Mouse (Mus musculus) forebrain, postnatal 0 days (tissue): Measurements from ENCODE around the gene Galnt5. TPM values are rescaled to one million over a fixed set of nuclear protein-coding genes. Genes with fewer than 3 reads are reported as not detected.

Experiments
- ATAC-seq: fragments of 200-750 bp; cut with Nextera tagmentation; 2 replicates; pipeline ENCODE4 v1.8.0; 2017; ENCODE audit warnings: mild to moderate bottlenecking, moderate library complexity
- DNase-seq: peaks from one replicate; pipeline ENCODE4 v3.0.0-alpha.2; 2015
- H3K27ac ChIP-seq: fragments of 300-500 bp; sonication (generic); 2 replicates; pipeline ENCODE4 v1.5.1; 2014; ENCODE audit warnings: low read depth, mild to moderate bottlenecking, antibody characterized with exemption, low read length, moderate library complexity, mixed read lengths
- H3K27me3 ChIP-seq: fragments of 300-500 bp; sonication (generic); 2 replicates; pipeline ENCODE4 v1.6.1; 2014; ENCODE audit warnings: mild to moderate bottlenecking, low read length, mixed read lengths; ENCODE audit not compliant: insufficient read depth
- H3K36me3 ChIP-seq: fragments of 300-500 bp; sonication (generic); 2 replicates; pipeline ENCODE4 v1.6.1; 2014; ENCODE audit warnings: mild to moderate bottlenecking, moderate library complexity; ENCODE audit not compliant: insufficient read depth
- H3K4me1 ChIP-seq: fragments of 300-500 bp; sonication (generic); 2 replicates; pipeline ENCODE4 v1.6.1; 2014; ENCODE audit warnings: antibody characterized with exemption; ENCODE audit not compliant: insufficient read depth
- H3K4me2 ChIP-seq: fragments of 300-500 bp; sonication (generic); 2 replicates; pipeline ENCODE4 v1.6.1; 2014; ENCODE audit warnings: low read depth, mild to moderate bottlenecking, moderate library complexity
- H3K4me3 ChIP-seq: fragments of 300-500 bp; sonication (generic); 2 replicates; pipeline ENCODE4 v1.5.1; 2014; ENCODE audit warnings: low read depth, low read length, mixed read lengths
- H3K9ac ChIP-seq: fragments of 300-500 bp; sonication (generic); 2 replicates; pipeline ENCODE4 v1.6.1; 2014; ENCODE audit warnings: mild to moderate bottlenecking
- H3K9me3 ChIP-seq: fragments of 300-500 bp; sonication (generic); 2 replicates; pipeline ENCODE4 v1.6.1; 2016; ENCODE audit warnings: low read length
- CTCF ChIP-seq: sonication (generic); IDR thresholded peaks from 2 replicates; pipeline ENCODE4 v1.5.1; 2016; ENCODE audit warnings: antibody characterized with exemption, control low read depth, low read depth
- WGBS: fragments of 180-500 bp; shearing (Covaris S2); extraction: QIAGEN DNeasy Blood & Tissue Kit; methylation state at CpG from one replicate; pipeline ENCODE4 v1.1.7; 2014; 5-methylcytosine and 5-hydroxymethylcytosine counted together
- polyA plus RNA-seq: library from polyadenylated mRNA; unstranded; fragments of >200 nt; fragmentation: Nextera tagmentation; extraction: Ambion mirVana; gene quantifications from 2 replicates; pipeline ENCODE4 v1.2.1, GENCODE M21; 2015
- total RNA-seq: library from RNA; depleted of rRNA; stranded (reverse); fragments of >200 nt; gene quantifications from 2 replicates; pipeline ENCODE4 v1.2.3, GENCODE M21; 2014; rRNA removed

Gene Galnt5
- total and polyA plus RNA-seq, 2 experiments from 2014 or later: 0.05 to 0.14 TPM

DNA sequence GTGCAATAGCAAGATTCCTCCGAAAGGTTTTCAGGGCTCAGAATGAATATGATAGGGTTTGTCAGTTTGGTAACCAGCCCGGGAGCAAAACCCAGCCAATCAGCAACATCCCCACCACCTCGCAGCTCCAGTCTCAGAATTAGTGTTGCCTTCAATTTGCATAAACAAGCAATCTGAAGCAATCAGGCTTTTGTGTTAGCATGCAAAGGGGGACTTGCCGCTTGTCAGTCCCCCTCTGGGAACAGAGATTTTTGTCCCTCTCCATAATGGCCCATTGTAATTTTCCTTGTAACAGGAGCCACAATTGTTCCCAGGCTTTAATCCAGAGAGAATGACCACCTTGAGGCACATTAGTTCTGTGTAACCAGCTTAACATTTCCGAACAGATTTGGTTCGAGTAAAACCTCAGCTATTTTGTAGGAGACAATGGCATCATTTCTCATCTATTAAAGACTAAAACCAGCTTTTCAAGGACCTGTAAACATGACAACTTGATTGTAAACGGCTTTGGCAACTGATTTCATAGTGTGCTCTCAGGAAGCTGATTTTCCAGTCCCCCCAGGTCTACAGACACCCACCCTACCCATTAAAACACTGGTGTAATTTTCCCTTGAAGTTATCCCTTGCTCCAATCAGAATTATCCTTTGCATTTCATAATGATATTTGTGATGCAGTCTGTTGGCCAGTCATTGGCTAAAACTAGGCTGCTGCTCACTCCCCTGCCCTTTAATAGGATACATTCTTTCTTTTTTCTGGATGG, 55.3 kb downstream of the Galnt5 start, which contains the start of gene Ermn:
TSS of gene Ermn (minus strand) at position 44 of the 761 bp plus-strand sequence.
- Histone ChIP-seq H3K27me3 (no peaks in the 10 kb centered on the region), H3K36me3 (no peaks in the 10 kb centered on the region), H3K27ac (no peak within 1 kb of the TSS), H3K4me3 (no peak within 1 kb of the TSS), H3K9me3 (no peaks in the 10 kb centered on the region), H3K4me1 (no peaks in the 10 kb centered on the region), H3K9ac (no peak within 1 kb of the TSS), H3K4me2 (no peak within 1 kb of the TSS)
- TF ChIP-seq CTCF: no peak
- peak; percentile 90 for ATAC-seq
- WGBS: 5% methylated on average over 7 of the region's 7 CpGs
- peak; percentile 42 for DNase-seq

DNA sequence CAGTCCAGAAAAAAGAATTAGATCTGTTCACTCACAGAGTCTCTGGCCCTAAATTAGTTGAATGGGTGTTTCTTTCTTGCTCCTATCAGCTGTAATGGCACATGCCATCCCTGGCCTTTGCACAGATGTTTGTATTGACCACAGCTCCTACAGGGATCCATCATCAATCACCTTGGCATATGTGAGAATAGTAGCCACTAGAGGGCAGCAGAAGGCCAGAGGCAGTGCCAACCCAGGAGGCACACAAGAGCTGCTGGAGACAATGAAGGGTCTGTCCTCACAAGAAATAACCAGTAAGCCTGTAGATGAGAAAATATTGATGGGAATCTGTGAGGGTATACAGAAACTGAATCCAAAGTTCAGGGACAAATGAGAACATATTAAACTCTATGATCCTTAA, 57.7 kb downstream of the Galnt5 start:
- no peak overlapping the region for H3K27ac ChIP-seq
- H3K36me3 ChIP-seq: no peaks in the 10 kb centered on the region
- H3K4me3 ChIP-seq: no peak overlapping the region
- no peaks in the 10 kb centered on the region for H3K9me3 ChIP-seq
- no peaks in the 10 kb centered on the region for H3K4me1 ChIP-seq
- H3K4me2 ChIP-seq: no peak overlapping the region
- no peak overlapping the region for H3K9ac ChIP-seq
- ATAC-seq (peak; percentile 58), DNase-seq (peak; percentile 57)
- peak; percentile 76 for TF ChIP-seq CTCF
- no peaks in the 10 kb centered on the region for H3K27me3 ChIP-seq

DNA sequence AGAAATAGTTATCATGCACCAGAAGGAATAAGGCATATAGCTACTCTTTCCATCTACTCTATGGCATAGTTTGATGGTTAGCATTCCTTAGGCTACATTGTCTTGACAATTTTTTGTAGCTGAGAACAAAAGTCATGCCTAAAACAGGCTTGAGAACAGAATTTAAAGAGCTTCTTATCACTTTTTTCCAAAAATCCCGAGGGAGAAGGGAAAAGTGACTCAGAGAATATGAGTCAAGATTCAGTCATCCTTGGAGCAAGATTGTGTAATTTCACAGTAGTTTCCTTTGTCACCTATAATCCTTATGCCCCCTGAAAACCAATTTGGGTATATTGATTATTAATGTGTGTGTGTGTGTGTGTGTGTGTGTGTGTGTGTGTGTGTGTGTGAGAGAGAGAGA, 82.2 kb downstream of the Galnt5 start:
- no peak overlapping the region for H3K4me2 ChIP-seq
- no peak overlapping the region for H3K9ac ChIP-seq
- ATAC-seq: no peak
- H3K4me3 ChIP-seq: no peak overlapping the region
- no peaks in the 10 kb centered on the region for H3K9me3 ChIP-seq
- H3K27ac ChIP-seq: no peak overlapping the region
- no peak for DNase-seq
- H3K27me3 ChIP-seq: no peaks in the 10 kb centered on the region
- no peaks in the 10 kb centered on the region for H3K4me1 ChIP-seq
- no peak for TF ChIP-seq CTCF
- 73% methylated on average over 1 of the region's 1 CpGs for WGBS
- no peaks in the 10 kb centered on the region for H3K36me3 ChIP-seq

DNA sequence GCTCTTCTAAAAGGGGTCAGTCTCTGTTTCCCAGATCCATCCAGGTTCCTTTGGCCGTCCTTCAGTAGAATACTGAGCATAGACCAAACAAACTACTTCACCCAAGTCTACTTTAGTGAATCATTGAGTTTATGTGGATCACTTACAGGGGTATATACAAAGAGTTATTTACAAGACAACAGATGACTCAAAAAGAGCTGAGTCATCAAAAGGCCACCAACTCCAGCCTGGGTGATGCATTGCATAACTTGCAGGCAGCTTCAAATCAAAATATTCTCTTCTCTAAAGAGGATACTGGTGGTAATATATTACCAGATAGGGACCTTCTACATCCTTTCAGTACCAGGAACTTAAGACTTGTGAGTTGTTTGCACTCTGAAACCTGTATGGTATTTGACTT, 88.7 kb downstream of the Galnt5 start:
- Histone ChIP-seq H3K9ac (no peak overlapping the region), H3K4me3 (no peak overlapping the region), H3K27ac (no peak overlapping the region), H3K4me2 (no peak overlapping the region), H3K36me3 (no peaks in the 10 kb centered on the region), H3K27me3 (no peaks in the 10 kb centered on the region), H3K9me3 (no peaks in the 10 kb centered on the region), H3K4me1 (no peaks in the 10 kb centered on the region)
- TF ChIP-seq CTCF: no peak
- no peak for DNase-seq
- ATAC-seq: no peak
- WGBS: 88% methylated on average over 1 of the region's 1 CpGs

DNA sequence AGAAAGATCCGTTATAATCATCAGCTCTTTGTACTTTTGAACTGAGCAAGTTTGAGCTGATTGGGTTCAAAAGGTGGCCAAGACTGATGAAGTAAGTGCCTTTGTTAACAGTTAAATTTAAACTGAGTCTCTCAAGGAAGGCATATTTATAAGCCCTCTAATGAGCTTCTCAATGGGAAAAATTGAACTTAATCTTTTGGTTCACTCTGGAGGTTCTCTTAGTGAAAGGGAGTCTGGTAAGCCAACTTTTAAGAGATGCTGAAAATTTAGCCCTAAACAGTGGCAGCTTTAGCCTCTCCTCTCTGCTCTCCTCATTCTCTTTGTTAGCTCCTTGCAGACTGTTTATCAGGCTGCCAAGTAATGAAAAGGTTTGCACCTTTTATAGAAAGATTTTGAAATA, 97.1 kb downstream of the Galnt5 start:
- Histone ChIP-seq H3K36me3 (no peaks in the 10 kb centered on the region), H3K9me3 (no peaks in the 10 kb centered on the region), H3K27me3 (no peaks in the 10 kb centered on the region), H3K4me2 (no peak overlapping the region), H3K4me3 (no peak overlapping the region), H3K9ac (no peak overlapping the region), H3K4me1 (no peaks in the 10 kb centered on the region), H3K27ac (no peak overlapping the region)
- ATAC-seq (peak; percentile 42; the same call in 1 of the 2 replicates), DNase-seq (no peak)
- no peak for TF ChIP-seq CTCF
- 11% methylated on average over 1 of the region's 1 CpGs for WGBS

Other genes with a start within 250 kb of the Galnt5 start
- 0.85 and 1.1 TPM in 2 replicates for gene Ermn, start 55.0 kb downstream of the Galnt5 start, total RNA-seq
- gene Ermn, start 55.0 kb downstream of the Galnt5 start, polyA plus RNA-seq: 0.70 and 0.84 TPM in 2 replicates
- 0.08 and 0.33 TPM in 2 replicates for gene Cytip, start 197.6 kb downstream of the Galnt5 start, total RNA-seq
- 0.15 and 0.42 TPM in 2 replicates for gene Cytip, start 197.6 kb downstream of the Galnt5 start, polyA plus RNA-seq